Mouse (Mus musculus): ENCODE measurements around the gene Sorcs3.

Sorcs3 gene

DNA sequence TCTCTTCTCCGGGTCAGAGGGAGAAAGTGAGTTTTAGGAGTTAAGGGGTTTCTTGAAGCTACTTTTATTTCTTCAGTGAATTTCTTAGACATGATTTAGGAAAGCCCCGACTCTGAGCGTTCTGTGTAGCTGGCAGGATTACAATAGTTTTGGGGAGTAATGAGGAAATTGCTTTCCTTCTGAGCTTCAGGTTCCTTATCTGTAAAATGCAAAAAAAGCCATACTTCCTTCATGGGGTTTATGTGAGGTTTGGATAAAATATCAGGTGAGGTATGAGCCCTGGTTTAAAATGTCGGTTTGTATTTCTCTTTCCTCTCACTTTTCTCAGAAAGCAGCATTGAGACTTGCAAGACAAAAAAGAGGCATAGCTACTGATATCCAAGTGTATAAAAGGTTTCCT, 327.8 kb downstream of the Sorcs3 start:
- no peak for DNase-seq

GRCm38 (mm10) chr19:48544294-48544693, 338.5 kb downstream of the Sorcs3 start:
- no peak for DNase-seq

DNA sequence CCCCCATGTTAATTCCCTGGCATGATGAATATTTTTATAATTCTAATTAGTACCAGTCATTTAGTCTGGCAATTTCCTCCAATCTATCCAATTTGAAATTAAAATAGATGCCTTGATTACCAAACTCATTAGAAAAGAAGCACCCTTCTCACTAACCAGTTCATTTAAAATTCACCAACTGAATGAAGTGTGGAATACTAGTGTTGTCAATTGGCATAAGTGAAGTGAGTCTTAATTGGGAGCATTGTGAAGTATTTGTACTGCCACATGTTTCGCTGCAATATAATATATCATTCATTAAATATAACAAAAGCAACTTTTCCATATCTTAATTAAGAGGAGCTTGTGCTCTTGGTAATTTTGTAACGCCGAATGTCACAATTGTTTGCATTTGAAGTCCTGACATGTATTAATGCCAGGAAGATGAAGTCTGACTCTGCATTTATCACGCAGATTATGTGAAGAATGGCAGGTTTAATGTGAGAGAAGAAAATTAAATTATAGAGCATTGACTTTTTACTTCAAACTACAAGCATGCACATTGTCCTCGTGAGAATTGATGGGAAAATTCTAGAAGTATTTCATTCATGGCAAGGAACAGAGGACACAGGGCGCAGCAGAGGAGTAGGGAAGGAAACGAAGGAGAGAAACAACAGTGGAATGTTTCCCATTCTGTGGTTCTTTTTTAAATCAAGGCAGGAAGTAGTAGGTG, 339.8 kb downstream of the Sorcs3 start:
- no peak for DNase-seq

DNA sequence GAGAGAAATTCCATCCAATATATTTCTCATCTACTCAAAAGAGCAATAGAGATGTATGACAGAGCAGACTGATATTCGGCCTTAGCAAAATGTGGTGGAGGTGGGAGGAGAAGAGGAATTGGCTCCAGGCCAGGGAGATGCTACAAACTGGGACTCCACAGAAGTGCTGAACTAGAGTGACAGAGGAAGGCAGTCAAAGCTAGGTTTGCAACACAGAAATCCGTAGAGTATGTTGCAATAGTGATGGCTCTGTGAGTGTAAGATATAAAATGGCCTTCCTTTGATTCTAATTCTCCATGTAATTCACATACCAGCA, 340.3 kb downstream of the Sorcs3 start:
- DNase-seq = peak; percentile 42 to 45

DNA sequence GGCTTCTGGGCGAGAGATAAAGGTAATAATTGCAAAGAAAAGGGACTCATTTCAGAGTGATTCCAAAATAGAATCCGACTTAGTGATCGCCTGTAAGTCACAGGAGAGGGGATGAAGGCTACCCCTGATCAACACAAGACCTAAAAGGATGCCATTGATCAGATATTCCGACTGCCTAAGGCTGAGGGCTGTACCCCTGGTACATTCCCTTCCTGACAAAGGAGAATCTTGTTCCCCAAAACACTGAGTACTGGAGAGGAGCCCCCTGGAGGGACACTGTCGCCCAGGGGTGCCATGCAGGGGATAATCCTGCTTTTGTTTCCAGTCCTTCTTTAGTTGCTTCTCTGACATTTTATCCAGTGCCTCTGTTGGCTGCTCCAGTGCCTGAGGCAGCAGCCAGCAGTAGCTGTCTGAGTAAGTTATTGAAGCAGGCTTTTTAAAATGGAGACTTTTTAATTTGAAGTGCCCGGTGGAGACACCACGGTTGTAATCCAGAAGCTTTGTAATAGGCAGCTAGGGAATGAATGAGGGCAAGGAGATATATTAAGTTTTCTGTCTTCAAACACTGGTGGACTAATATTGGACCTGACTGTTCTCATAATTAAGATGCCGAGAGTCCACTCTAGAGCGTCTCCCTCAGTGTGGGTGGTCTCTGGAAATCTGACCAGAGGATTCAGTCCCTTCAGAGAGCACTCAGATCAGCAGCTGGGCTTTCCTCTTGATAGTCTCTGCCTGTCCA, 342.5 kb downstream of the Sorcs3 start:
- peak in 1 of 2 experiments; percentile 4 for DNase-seq

DNA sequence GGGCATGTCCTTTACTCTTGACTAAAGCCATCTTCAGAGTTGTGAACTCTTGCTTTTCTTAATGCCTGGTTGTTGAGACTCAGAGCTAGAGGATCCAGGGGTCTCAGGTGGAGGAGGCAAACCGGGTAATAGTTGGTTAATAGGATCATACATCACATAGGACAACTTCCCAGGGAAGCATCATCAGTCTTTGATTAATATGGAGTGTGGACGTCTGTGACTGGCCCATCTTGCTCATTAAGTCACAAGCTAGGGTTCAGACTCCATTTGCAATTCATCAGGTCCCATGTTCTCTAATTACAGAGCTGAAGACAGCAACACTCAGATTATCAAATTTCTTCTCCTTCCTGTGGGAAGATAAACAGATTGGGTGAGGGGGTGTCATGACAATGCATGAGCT, 353.6 kb downstream of the Sorcs3 start:
- DNase-seq = no peak

GRCm38 (mm10) chr19:48575736-48576135, 369.9 kb downstream of the Sorcs3 start:
- no peak for DNase-seq

DNA sequence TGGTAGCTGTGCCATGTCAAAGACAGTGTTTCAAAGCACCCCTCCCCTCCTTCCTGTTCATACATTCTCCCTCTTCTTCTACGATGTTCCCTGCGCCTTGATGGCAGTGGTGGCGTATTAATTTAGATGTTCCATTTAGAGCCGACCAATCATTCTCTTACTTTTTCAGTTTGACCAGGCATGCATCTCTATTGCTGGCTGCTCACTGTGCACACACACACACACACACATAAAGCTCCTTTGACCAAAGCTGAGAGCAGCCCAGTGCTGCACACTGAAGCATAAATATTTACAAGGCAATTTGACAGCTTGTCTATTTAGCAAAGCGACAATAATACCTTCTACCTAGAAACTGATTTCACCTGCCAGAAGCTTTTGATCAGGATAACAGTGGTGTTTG, 371.3 kb downstream of the Sorcs3 start:
- no peak for DNase-seq

GRCm38 (mm10) chr19:48584938-48585560, 379.2 kb downstream of the Sorcs3 start:
- DNase-seq = peak; percentile 58 to 68

GRCm38 (mm10) chr19:48616951-48617350, 411.1 kb downstream of the Sorcs3 start:
- DNase-seq = peak; percentile 56 to 63

GRCm38 (mm10) chr19:48630671-48631327, 425.0 kb downstream of the Sorcs3 start:
- DNase-seq = no peak

GRCm38 (mm10) chr19:48642566-48642965, 436.7 kb downstream of the Sorcs3 start:
- DNase-seq = peak; percentile 39 to 60

DNA sequence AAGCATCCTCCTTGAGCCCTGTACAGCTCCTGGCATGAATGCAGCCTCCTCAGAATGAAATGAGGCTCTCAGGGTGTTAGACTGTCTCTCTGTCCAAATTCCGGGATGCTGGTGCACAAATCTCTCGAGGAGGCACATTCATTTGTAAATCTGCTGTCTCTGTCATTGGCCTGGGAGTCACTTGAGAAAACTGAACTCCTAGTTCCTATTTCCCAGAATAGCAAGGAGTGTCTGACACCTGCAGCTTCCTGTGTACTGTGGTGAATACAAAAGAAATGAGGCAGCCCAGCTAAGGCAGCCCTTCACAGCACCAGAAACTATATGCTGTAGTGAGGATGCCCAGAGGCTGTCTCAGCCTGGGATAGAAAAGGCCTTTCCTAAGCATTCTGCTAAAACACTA, 444.1 kb downstream of the Sorcs3 start:
- no peak for DNase-seq

GRCm38 (mm10) chr19:48651617-48652016, 445.8 kb downstream of the Sorcs3 start:
- DNase-seq = peak in 1 of 2 experiments; percentile 34

- no peak for DNase-seq
Measured at GRCm38 (mm10) chr19:48660201-48660600, 454.4 kb downstream of the Sorcs3 start.

DNA sequence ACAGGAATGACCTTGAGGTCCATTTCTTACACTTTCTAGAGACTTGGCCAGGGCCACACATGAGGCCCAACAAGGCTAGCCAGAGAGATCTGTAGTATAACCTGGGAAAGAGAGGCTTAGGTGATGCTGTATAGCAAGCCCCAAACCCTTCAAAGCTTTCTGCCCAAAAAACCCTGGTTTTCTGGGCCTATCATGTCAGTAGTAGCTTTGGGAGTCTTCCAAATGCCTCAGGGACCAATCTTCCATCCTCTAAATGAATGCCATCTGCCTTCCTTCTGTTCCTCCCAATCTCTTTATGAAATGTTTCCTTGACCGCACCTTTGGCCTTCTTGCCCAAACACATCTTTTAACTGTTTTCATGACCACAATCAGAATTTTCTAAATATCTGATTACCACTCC, 474.1 kb downstream of the Sorcs3 start:
- peak; percentile 61 to 63 for DNase-seq

- peak; percentile 78 to 86 for DNase-seq
Measured at GRCm38 (mm10) chr19:48682485-48682884, 476.7 kb downstream of the Sorcs3 start.

GRCm38 (mm10) chr19:48686369-48686768, 480.5 kb downstream of the Sorcs3 start:
- DNase-seq = no peak

DNA sequence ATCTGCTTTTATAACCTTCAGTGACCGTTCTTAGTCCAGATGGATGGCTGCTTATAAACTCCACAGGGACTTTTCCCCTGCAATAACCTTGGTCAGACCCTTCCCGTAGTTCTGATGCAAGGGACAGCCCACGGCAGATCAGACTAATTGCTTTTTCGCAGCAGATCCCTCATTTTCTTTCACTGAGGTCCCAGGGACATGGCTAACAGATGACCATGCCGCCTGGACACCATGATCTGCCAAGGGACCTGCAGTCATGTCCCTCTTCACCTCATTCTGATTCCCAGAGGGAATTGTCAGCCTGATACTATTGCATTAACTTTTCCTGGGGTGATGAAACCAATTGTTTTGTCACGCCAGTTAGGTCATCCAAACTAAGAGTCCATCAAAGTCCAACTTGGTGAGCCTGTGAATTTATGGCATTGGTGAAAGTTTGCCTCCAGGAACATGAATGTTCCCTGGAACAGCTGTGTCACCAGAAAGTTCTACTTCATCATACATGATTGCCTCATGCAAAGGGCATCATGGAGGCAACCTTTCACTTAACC, 494.4 kb downstream of the Sorcs3 start:
- DNase-seq = peak; percentile 6 to 11

DNA sequence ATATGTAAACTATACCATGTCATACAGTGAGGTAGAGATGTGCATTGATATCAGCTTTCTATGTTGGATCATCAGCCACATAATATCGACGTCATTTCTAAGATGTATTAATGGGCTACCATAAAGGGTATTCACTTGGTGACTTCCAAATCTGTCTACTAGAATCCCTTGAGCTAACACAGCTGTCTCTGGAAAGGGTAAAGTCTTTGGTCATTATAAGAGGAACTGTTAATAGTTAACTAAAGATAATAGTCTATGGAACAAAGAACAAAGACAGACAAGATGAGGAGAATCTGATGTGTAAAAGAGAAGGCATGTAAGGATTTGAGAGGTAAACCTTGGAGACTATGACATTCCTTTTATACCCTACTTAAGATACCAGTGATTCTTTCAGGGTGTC, 497.9 kb downstream of the Sorcs3 start:
- no peak for DNase-seq

- DNase-seq = peak; percentile 22 to 27
Measured at GRCm38 (mm10) chr19:48706267-48706923, 500.6 kb downstream of the Sorcs3 start.

GRCm38 (mm10) chr19:48706924-48707320, 501.1 kb downstream of the Sorcs3 start:
- DNase-seq = no peak

Data from cerebellum, postnatal 10 days (tissue).